In genomic region chr13:104939856-104940255, GRCm38 (mm10) we compare ENCODE assay signal across 8 mouse cellular contexts.
A peak's percentile ranks its signal among the peaks of the same experiment; 100 is the strongest.
DNase-seq lines count a peak whose midpoint lies in the region; ATAC-seq and TF ChIP-seq lines count a peak whose summit lies in the region.

No protein-coding gene starts in this region.

- H3K4me3 ChIP-seq in forebrain, embryonic 14.5 days (ENCODE audit: low read depth, low read length): no peak overlapping the region
- H3K4me3 ChIP-seq in forebrain, embryonic 12.5 days (replicated peaks): no peak overlapping the region
- no peak overlapping the region for H3K4me3 ChIP-seq in thymus, adult 2 months (ENCODE audit: control insufficient read depth, insufficient read depth, low read length)
- no peak overlapping the region for H3K4me3 ChIP-seq in hindbrain, embryonic 14.5 days (replicated peaks; ENCODE audit: low read length)
- H3K4me3 ChIP-seq in liver, embryonic 14.5 days (ENCODE audit: insufficient read depth in 1 of 2, low read depth in 2 of 2, low read length in 2 of 2): no peak overlapping the region

- no peak overlapping the region for H3K9ac ChIP-seq in forebrain, embryonic 14.5 days (ENCODE audit: low read length)
- H3K9ac ChIP-seq in forebrain, embryonic 12.5 days: no peak overlapping the region
- no peak overlapping the region for H3K9ac ChIP-seq in hindbrain, embryonic 14.5 days
- no peak overlapping the region for H3K9ac ChIP-seq in liver, embryonic 14.5 days (replicated peaks)

- H3K36me3 ChIP-seq in forebrain, embryonic 14.5 days (ENCODE audit: control insufficient read depth, insufficient read depth, low read length): no peaks in the 10 kb centered on the region
- no peaks in the 10 kb centered on the region for H3K36me3 ChIP-seq in forebrain, embryonic 12.5 days (replicated peaks)
- H3K36me3 ChIP-seq in thymus, adult 2 months (ENCODE audit: control insufficient read depth, insufficient read depth, low read length): no peaks in the 10 kb centered on the region
- H3K36me3 ChIP-seq in hindbrain, embryonic 14.5 days (replicated peaks; ENCODE audit: control insufficient read depth, insufficient read depth): no peaks in the 10 kb centered on the region
- no peaks in the 10 kb centered on the region for H3K36me3 ChIP-seq in liver, embryonic 14.5 days (replicated peaks; ENCODE audit: control insufficient read depth, insufficient read depth, low read depth)

- H3K4me2 ChIP-seq in forebrain, embryonic 14.5 days (ENCODE audit: low read length): no peak overlapping the region
- no peak overlapping the region for H3K4me2 ChIP-seq in forebrain, embryonic 12.5 days
- H3K4me2 ChIP-seq in hindbrain, embryonic 14.5 days (replicated peaks): no peak overlapping the region
- H3K4me2 ChIP-seq in liver, embryonic 14.5 days (ENCODE audit: low read depth): no peak overlapping the region

- 8% methylated on average over 4 of the region's 4 CpGs for WGBS in forebrain, embryonic 14.5 days
- WGBS in forebrain, embryonic 12.5 days: 7% methylated on average over 4 of the region's 4 CpGs
- WGBS in thymus, adult 2 months: 7% methylated on average over 4 of the region's 4 CpGs
- WGBS in hindbrain, embryonic 14.5 days: 4% methylated on average over 4 of the region's 4 CpGs
- 2% methylated on average over 4 of the region's 4 CpGs for WGBS in liver, embryonic 14.5 days (ENCODE audit: insufficient replicate concordance)

- H3K4me1 ChIP-seq in forebrain, embryonic 14.5 days (ENCODE audit: control insufficient read depth, insufficient read depth, low read length): no peaks in the 10 kb centered on the region
- peaks cover 17% of the 10 kb centered on the region for H3K4me1 ChIP-seq in forebrain, embryonic 12.5 days
- H3K4me1 ChIP-seq in thymus, adult 2 months (replicated peaks; ENCODE audit: control insufficient read depth, insufficient read depth, low read length): peaks cover 5% of the 10 kb centered on the region
- peaks cover 5% of the 10 kb centered on the region; the same call in 1 of the 2 replicates for H3K4me1 ChIP-seq in hindbrain, embryonic 14.5 days (replicated peaks; ENCODE audit: control insufficient read depth, insufficient read depth, low read length)
- no peaks in the 10 kb centered on the region for H3K4me1 ChIP-seq in liver, embryonic 14.5 days (replicated peaks; ENCODE audit: control insufficient read depth in 2 of 2, insufficient read depth in 2 of 2, low read length in 1 of 2)

- no peak for TF ChIP-seq EP300 in liver, embryonic 14.5 days (IDR thresholded peaks at IDR 0.05; ENCODE audit: low read depth)

- peak; percentile 43 for ATAC-seq in forebrain, embryonic 14.5 days
- ATAC-seq in forebrain, embryonic 12.5 days (ENCODE audit: low FRiP score): no peak
- peak; percentile 76 for ATAC-seq in common myeloid progenitor, adult 5-6 weeks (replicated peaks; ENCODE audit: low read depth, poor library complexity, severe bottlenecking)
- ATAC-seq in hindbrain, embryonic 14.5 days (ENCODE audit: low FRiP score): no peak
- no peak for ATAC-seq in liver, embryonic 14.5 days (ENCODE audit: insufficient read depth)

- TF ChIP-seq CTCF in thymus, adult 2 months (IDR thresholded peaks at IDR 0.05; ENCODE audit: borderline replicate concordance, control insufficient read depth, extremely low read depth, insufficient read depth, low read length, poor library complexity): no peak
- peak; percentile 66 for TF ChIP-seq CTCF in liver, embryonic 14.5 days (IDR thresholded peaks at IDR 0.05; ENCODE audit: low read depth)

- TF ChIP-seq POLR2A in thymus, adult 2 months (IDR thresholded peaks at IDR 0.05; ENCODE audit: control insufficient read depth, extremely low read depth, insufficient read depth, low read length, poor library complexity): no peak

- no peaks in the 10 kb centered on the region for H3K9me3 ChIP-seq in forebrain, embryonic 14.5 days (replicated peaks; ENCODE audit: control insufficient read depth, low read length)
- H3K9me3 ChIP-seq in forebrain, embryonic 12.5 days: no peaks in the 10 kb centered on the region
- no peaks in the 10 kb centered on the region for H3K9me3 ChIP-seq in hindbrain, embryonic 14.5 days (ENCODE audit: control insufficient read depth, low read length)
- H3K9me3 ChIP-seq in liver, embryonic 14.5 days (ENCODE audit: control insufficient read depth, low read length): no peaks in the 10 kb centered on the region

- peak; percentile 86 for DNase-seq in forebrain, embryonic 14.5 days (ENCODE audit: low spot score)
- peak; percentile 53 for DNase-seq in thymus, adult 2 months
- DNase-seq in thymus, adult 18-20 months: no peak
- DNase-seq in hindbrain, embryonic 14.5 days (ENCODE audit: low spot score): peak; percentile 87
- peak; percentile 18 to 32 (median 25) for DNase-seq in liver, embryonic 14.5 days (ENCODE audit: low read depth in 3 of 3, low spot score in 3 of 3)
- peak; percentile 80 for DNase-seq in right cerebral cortex, postnatal 4 days

- no peaks in the 10 kb centered on the region for H3K27me3 ChIP-seq in forebrain, embryonic 14.5 days (replicated peaks; ENCODE audit: control insufficient read depth, insufficient read depth, low read length)
- no peaks in the 10 kb centered on the region for H3K27me3 ChIP-seq in forebrain, embryonic 12.5 days
- H3K27me3 ChIP-seq in thymus, adult 2 months (ENCODE audit: control insufficient read depth, insufficient read depth, low read length): no peaks in the 10 kb centered on the region
- no peaks in the 10 kb centered on the region for H3K27me3 ChIP-seq in hindbrain, embryonic 14.5 days (ENCODE audit: control insufficient read depth, insufficient read depth, low read length)
- H3K27me3 ChIP-seq in liver, embryonic 14.5 days (ENCODE audit: control insufficient read depth, insufficient read depth, low read length): no peaks in the 10 kb centered on the region

- H3K27ac ChIP-seq in forebrain, embryonic 14.5 days (ENCODE audit: low read depth, low read length): no peak overlapping the region
- no peak overlapping the region for H3K27ac ChIP-seq in forebrain, embryonic 12.5 days
- no peak overlapping the region for H3K27ac ChIP-seq in thymus, adult 2 months (ENCODE audit: control insufficient read depth, insufficient read depth, low read length)
- no peak overlapping the region for H3K27ac ChIP-seq in hindbrain, embryonic 14.5 days
- H3K27ac ChIP-seq in liver, embryonic 14.5 days: no peak overlapping the region

Comparison
In these comparisons a context has a peak if more than half of its experiments do, and no peak if none do; other contexts are left out.
1. ATAC-seq: peak in forebrain, embryonic 14.5 days (single experiment) and common myeloid progenitor, adult 5-6 weeks (single experiment); none in forebrain, embryonic 12.5 days (single experiment), hindbrain, embryonic 14.5 days (single experiment) and liver, embryonic 14.5 days (single experiment).
2. DNase-seq: peak in forebrain, embryonic 14.5 days (single experiment), thymus, adult 2 months (single experiment), hindbrain, embryonic 14.5 days (single experiment), liver, embryonic 14.5 days (3 of 3) and right cerebral cortex, postnatal 4 days (single experiment); none in thymus, adult 18-20 months (0 of 2).